Mouse (Mus musculus) limb, embryonic 12.5 days (tissue): ENCODE data around the gene Cdc16. TPM values are rescaled to one million over a fixed set of nuclear protein-coding genes. Genes with fewer than 3 reads are reported as not detected.
"Not testable (repeated sequence)": the region's sequence is repeated elsewhere in the genome, so short reads cannot be mapped to it uniquely, and the experiment has no call there.

Experiments used
- ATAC-seq: fragments of 200-750 bp; cut with Nextera tagmentation; 2 replicates; pipeline ENCODE4 v1.8.0; 2017; ENCODE audit warnings: low read depth, moderate TSS enrichment; ENCODE audit not compliant: insufficient number of reproducible peaks, insufficient read depth, low FRiP score, low TSS enrichment
- H3K27ac ChIP-seq: fragments of 300-500 bp; sonication (generic); 2 replicates; pipeline ENCODE4 v1.5.1; 2016; ENCODE audit warnings: mild to moderate bottlenecking, moderate library complexity
- H3K27me3 ChIP-seq: fragments of 300-500 bp; sonication (generic); 2 replicates; pipeline ENCODE4 v1.6.1; 2016; ENCODE audit warnings: mild to moderate bottlenecking, moderate library complexity
- H3K36me3 ChIP-seq: fragments of 300-500 bp; sonication (generic); 2 replicates; pipeline ENCODE4 v1.6.1; 2016; ENCODE audit warnings: mild to moderate bottlenecking, moderate library complexity
- H3K4me1 ChIP-seq: fragments of 300-500 bp; sonication (generic); replicated peaks from 2 replicates; pipeline ENCODE4 v1.6.1; 2016
- H3K4me2 ChIP-seq: fragments of 300-500 bp; sonication (generic); 2 replicates; pipeline ENCODE4 v1.6.1; 2016; ENCODE audit warnings: mild to moderate bottlenecking, moderate library complexity
- H3K4me3 ChIP-seq: fragments of 300-500 bp; sonication (generic); replicated peaks from 2 replicates; pipeline ENCODE4 v1.5.1; 2016; ENCODE audit warnings: mild to moderate bottlenecking
- H3K9ac ChIP-seq: fragments of 300-500 bp; sonication (generic); replicated peaks from 2 replicates; pipeline ENCODE4 v1.6.1; 2016; ENCODE audit warnings: mild to moderate bottlenecking, moderate library complexity
- H3K9me3 ChIP-seq: fragments of 300-500 bp; sonication (generic); 2 replicates; pipeline ENCODE4 v1.6.1; 2016; ENCODE audit warnings: mild to moderate bottlenecking, moderate library complexity
- WGBS: fragments of 180-500 bp; shearing (Covaris S2); methylation state at CpG from one replicate; pipeline ENCODE4 v1.1.7; 2016; 5-methylcytosine and 5-hydroxymethylcytosine counted together
- polyA plus RNA-seq: library from polyadenylated mRNA; unstranded; fragments of >200 nt; fragmentation: Nextera tagmentation; extraction: Ambion mirVana; gene quantifications from 2 replicates; pipeline ENCODE4 v1.2.1, GENCODE M21; 2016

Gene Cdc16
- polyA plus RNA-seq = 238 and 243 TPM in 2 replicates

DNA sequence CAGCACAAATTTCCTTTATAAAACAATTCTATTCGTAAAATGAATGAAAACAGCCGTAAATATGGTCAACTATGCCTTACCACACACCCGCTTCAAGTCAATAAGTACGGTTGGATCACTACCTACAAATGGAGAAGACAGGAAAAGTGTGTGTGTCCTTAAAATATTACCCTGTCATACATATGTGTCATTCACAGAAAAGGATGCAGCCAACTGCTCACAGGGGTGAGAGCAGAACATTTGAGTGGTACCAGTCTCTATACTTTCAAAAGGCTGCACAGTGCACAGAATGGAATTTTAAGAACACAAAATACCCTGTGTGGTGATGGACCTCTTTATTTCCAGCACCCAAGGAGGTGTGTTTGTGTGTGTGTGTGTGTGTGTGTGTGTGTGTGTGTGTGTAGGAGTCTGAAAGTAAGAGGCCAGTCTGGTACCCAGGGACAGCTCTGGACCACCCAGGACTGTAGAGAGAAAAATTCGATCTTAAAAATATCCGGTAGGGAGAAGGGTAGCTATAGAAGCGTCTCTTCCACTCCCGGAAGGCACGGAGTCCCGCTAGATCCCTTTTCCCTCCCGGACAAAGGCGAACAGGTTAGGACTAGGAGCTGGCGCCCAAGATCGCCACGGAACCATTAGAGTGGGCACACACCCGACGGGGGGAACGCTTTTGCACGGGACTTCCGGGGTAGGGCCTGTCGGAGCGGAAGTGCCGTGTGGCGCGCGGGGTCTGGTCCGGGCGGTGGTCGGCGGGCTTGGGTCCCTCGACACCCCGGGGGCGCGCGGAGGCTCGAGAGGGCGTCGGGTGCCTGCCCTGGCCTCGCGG is at the start of gene Cdc16:
TSS of gene Cdc16 (plus strand) at position 695 of the 823 bp plus-strand sequence.
- peaks cover 18% of the 10 kb centered on the region for H3K36me3 ChIP-seq
- peaks cover 23% of the 10 kb centered on the region for H3K4me1 ChIP-seq
- no peaks in the 10 kb centered on the region for H3K9me3 ChIP-seq
- peak; percentile 93 for ATAC-seq
- peak within 1 kb of the TSS; percentile 95 for H3K9ac ChIP-seq
- peak within 1 kb of the TSS; percentile 100 for H3K4me3 ChIP-seq
- peak within 1 kb of the TSS; percentile 91 for H3K4me2 ChIP-seq
- H3K27me3 ChIP-seq = no peaks in the 10 kb centered on the region
- WGBS = 9% methylated on average over 39 of the region's 40 CpGs
- H3K27ac ChIP-seq = peak within 1 kb of the TSS; percentile 84

DNA sequence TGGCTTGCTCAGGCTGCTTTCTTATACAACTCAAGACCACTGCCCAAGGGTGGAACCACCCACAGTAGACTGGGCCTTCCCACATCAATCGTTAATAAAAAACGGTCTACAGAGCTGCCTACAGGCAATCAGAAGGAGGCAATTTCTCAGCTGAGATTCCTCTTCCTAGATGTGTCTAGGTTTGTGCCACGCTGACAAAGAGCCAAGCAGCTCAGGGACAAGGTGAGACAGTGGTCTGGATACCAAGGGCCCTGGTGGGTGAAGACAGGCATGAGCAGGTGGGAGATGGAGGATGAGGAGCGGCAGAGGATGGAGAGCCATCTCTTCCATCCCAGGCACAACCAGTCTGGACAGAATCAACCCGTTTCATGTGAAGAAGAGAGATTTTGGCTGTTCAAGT is 49.0 kb upstream of the Cdc16 start:
- Histone ChIP-seq H3K27me3 (no peaks in the 10 kb centered on the region), H3K9me3 (no peaks in the 10 kb centered on the region), H3K27ac (no peak overlapping the region), H3K4me1 (peaks cover 6% of the 10 kb centered on the region; the same call in 1 of the 2 replicates), H3K36me3 (no peaks in the 10 kb centered on the region), H3K4me3 (no peak overlapping the region), H3K9ac (no peak overlapping the region), H3K4me2 (no peak overlapping the region)
- ATAC-seq = no peak
- 86% methylated on average over 5 of the region's 5 CpGs for WGBS

GRCm38 (mm10) chr8:13718980-13719379 is 38.5 kb upstream of the Cdc16 start:
- 91% methylated on average over 8 of the region's 8 CpGs for WGBS
- Histone ChIP-seq H3K9me3 (no peaks in the 10 kb centered on the region), H3K4me3 (no peak overlapping the region), H3K4me1 (no peaks in the 10 kb centered on the region), H3K27me3 (no peaks in the 10 kb centered on the region), H3K9ac (no peak overlapping the region), H3K4me2 (no peak overlapping the region), H3K27ac (no peak overlapping the region), H3K36me3 (no peaks in the 10 kb centered on the region)
- no peak for ATAC-seq

GRCm38 (mm10) chr8:13725722-13726121 is 31.8 kb upstream of the Cdc16 start:
- no peak for ATAC-seq
- Histone ChIP-seq H3K9ac (no peak overlapping the region), H3K27me3 (no peaks in the 10 kb centered on the region), H3K4me2 (no peak overlapping the region), H3K4me3 (no peak overlapping the region), H3K36me3 (no peaks in the 10 kb centered on the region), H3K9me3 (no peaks in the 10 kb centered on the region), H3K27ac (no peak overlapping the region), H3K4me1 (peaks cover 6% of the 10 kb centered on the region)

- no peak overlapping the region for H3K27ac ChIP-seq
- H3K4me3 ChIP-seq = no peak overlapping the region
- H3K9me3 ChIP-seq = no peaks in the 10 kb centered on the region
- H3K4me1 ChIP-seq = peaks cover 6% of the 10 kb centered on the region
- no peaks in the 10 kb centered on the region for H3K36me3 ChIP-seq
- H3K4me2 ChIP-seq = no peak overlapping the region
- WGBS = 35% methylated on average over 10 of the region's 10 CpGs
- no peak for ATAC-seq
- H3K27me3 ChIP-seq = no peaks in the 10 kb centered on the region
- no peak overlapping the region for H3K9ac ChIP-seq
Measured at GRCm38 (mm10) chr8:13727469-13728094, 29.9 kb upstream of the Cdc16 start.

- no peak for ATAC-seq
- H3K27me3 ChIP-seq = no peaks in the 10 kb centered on the region
- H3K9ac ChIP-seq = no peak overlapping the region
Measured at GRCm38 (mm10) chr8:13740323-13740770, 17.1 kb upstream of the Cdc16 start.

DNA sequence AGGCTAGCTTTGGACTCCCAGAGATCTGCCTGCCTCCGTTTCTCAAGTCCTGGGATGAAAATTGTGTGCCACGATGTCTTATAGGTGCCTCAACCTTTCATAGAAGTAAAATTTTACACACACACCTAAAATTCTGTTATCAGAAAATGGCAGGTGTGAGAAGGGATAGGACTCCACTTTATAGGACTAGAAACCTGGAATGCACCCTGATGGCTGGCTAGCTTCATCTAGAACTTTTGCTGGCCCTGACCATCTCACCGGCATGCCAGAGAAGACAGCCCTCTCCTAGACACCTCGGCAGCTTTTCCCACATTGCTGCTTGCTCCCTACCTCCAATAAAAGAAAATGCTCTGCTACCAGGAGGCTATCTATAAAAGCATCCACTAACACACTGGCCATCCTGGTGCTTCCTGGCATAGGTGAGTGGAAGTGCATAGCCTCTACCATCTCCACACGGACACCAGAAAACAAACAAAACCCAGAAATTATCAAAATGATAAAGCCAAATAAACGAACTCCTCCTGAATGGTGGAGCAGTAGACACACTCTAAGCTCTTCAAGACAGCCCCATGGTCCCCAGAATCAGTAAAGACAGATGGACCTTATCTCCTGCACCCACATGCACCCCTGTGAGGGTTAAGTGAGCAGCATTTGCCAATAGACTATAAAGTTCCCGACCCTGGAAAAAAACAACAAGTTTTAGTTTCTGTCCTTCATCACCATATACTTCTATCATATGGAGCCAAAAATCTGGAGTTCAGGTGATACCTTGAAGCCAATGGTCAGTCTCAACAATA is 16.5 kb upstream of the Cdc16 start:
- 84% methylated on average over 7 of the region's 7 CpGs for WGBS
- no peak overlapping the region for H3K4me3 ChIP-seq
- no peak overlapping the region for H3K9ac ChIP-seq
- H3K36me3 ChIP-seq = no peaks in the 10 kb centered on the region
- H3K9me3 ChIP-seq = no peaks in the 10 kb centered on the region
- no peak for ATAC-seq
- 0 out of 2 replicates have a peak overlapping the region, but pooled peaks have one; percentile 50 for H3K27ac ChIP-seq
- no peaks in the 10 kb centered on the region for H3K27me3 ChIP-seq
- no peaks in the 10 kb centered on the region for H3K4me1 ChIP-seq
- H3K4me2 ChIP-seq = no peak overlapping the region

More at GRCm38 (mm10) chr8:13740323-13740770, 17.1 kb upstream of the Cdc16 start:
- no peaks in the 10 kb centered on the region for H3K9me3 ChIP-seq
- H3K4me1 ChIP-seq = no peaks in the 10 kb centered on the region
- WGBS = 44% methylated on average over 6 of the region's 6 CpGs
- no peaks in the 10 kb centered on the region for H3K36me3 ChIP-seq
- no peak overlapping the region for H3K4me3 ChIP-seq
- 0 out of 2 replicates have a peak overlapping the region, but pooled peaks have one; percentile 50 for H3K27ac ChIP-seq
- no peak overlapping the region for H3K4me2 ChIP-seq

DNA sequence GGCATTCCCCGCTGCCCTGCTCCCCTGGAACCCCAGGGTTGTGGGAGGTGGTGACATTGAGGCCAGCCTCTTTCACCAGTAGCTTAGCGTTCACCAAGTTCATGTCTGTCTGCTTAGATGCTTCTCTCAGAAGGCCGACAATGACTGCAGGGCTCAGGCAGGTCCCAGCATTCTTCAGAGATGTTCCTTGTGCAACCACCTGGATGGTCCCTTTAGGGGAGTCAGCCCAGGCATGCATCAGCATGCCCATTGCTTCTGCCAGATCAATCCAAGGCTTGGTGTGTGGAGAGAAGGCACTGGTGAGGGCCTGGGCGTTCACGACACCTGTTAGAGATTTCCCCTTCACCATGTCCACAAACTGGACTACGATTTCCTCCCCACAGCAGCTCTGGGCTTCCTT is 11.3 kb upstream of the Cdc16 start:
- WGBS = 77% methylated on average over 6 of the region's 6 CpGs
- H3K27me3 ChIP-seq, H3K9me3 ChIP-seq, H3K4me1 ChIP-seq, H3K4me3 ChIP-seq, H3K9ac ChIP-seq, H3K27ac ChIP-seq, H3K36me3 ChIP-seq, H3K4me2 ChIP-seq, ATAC-seq: not testable (repeated sequence)

DNA sequence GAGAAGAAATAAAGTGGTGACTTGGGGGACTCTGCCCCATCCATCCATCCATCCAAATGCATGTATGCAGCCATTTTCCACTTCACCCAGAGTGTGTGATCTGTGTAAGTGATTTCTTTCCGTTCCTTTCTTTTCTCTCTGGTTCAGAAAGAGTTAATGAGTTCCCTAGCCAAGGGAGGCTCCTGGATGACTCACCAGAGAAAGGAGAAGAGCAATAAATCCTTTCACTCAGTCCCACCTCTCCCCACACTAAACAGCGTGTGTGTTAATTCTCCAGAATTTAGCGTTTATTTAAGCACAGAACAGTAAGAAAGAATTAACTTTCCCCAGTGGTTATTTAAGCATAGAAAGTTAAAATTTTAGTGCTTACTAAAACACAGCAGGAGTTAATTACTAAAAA is 9.8 kb upstream of the Cdc16 start:
- Histone ChIP-seq H3K4me2 (no peak overlapping the region), H3K4me1 (peaks cover 7% of the 10 kb centered on the region; the same call in 1 of the 2 replicates), H3K9me3 (0 out of 2 replicates have a peak, but pooled peaks cover 4% of the 10 kb centered on the region), H3K4me3 (no peak overlapping the region), H3K27me3 (no peaks in the 10 kb centered on the region), H3K9ac (no peak overlapping the region), H3K27ac (no peak overlapping the region), H3K36me3 (no peaks in the 10 kb centered on the region)
- 5% methylated on average over 3 of the region's 3 CpGs for WGBS
- ATAC-seq = no peak

- ATAC-seq = no peak
- Histone ChIP-seq H3K27ac (no peak overlapping the region), H3K36me3 (no peaks in the 10 kb centered on the region), H3K9ac (no peak overlapping the region), H3K4me2 (no peak overlapping the region), H3K4me3 (no peak overlapping the region), H3K4me1 (peaks cover 13% of the 10 kb centered on the region), H3K9me3 (0 out of 2 replicates have a peak, but pooled peaks cover 4% of the 10 kb centered on the region), H3K27me3 (no peaks in the 10 kb centered on the region)
- 32% methylated on average over 2 of the region's 2 CpGs for WGBS
Measured at GRCm38 (mm10) chr8:13753680-13754079, 3.8 kb upstream of the Cdc16 start.

DNA sequence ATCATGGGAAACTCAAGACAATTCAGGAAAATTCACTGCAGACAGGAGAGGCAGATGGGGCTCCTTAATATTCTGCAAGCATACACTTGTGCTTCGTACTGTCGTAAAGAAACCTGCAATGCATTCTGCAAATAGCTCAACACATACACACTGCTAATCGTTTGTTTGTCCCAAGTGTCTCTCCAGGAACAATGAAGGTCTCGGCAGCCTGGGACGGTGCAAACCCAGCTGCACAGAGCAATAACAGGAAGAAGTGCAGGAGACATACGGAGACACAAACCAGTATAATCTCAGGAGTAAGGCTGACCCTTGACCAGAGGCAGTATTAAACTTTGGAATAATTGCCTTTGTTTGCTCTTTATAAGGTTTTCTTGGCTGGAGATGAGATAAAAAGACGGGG is 996 bp upstream of the Cdc16 start:
- no peak overlapping the region for H3K9ac ChIP-seq
- H3K4me2 ChIP-seq = no peak overlapping the region
- no peaks in the 10 kb centered on the region for H3K9me3 ChIP-seq
- no peak overlapping the region for H3K27ac ChIP-seq
- no peak overlapping the region for H3K4me3 ChIP-seq
- WGBS = 80% methylated on average over 7 of the region's 7 CpGs
- no peaks in the 10 kb centered on the region for H3K27me3 ChIP-seq
- H3K36me3 ChIP-seq = peaks cover 12% of the 10 kb centered on the region
- no peak for ATAC-seq
- H3K4me1 ChIP-seq = peaks cover 23% of the 10 kb centered on the region
